In genomic region chr19:15903508-15904480, GRCm38 (mm10) we compare ENCODE assay signal across 9 mouse cellular contexts. TPM values are rescaled to one million over a fixed set of nuclear protein-coding genes. Genes with fewer than 3 reads are reported as not detected.
DNase-seq lines count a peak whose midpoint lies in the region; ATAC-seq and TF ChIP-seq lines count a peak whose summit lies in the region.
"Had no signal": no experiment of that assay in that cellular context is flagged by ENCODE, and none has a peak within 500 bp of the region (broad histone marks: within the 10 kb centered on the region; RNA-seq: fewer than 3 reads in every experiment).

No protein-coding gene starts in this region.

- peaks cover 34% of the 10 kb centered on the region for H3K36me3 ChIP-seq in embryonic facial prominence, embryonic 13.5 days
- H3K36me3 ChIP-seq in midbrain, embryonic 14.5 days (ENCODE audit: control insufficient read depth, insufficient read depth, low read length) = peaks cover 22% of the 10 kb centered on the region
- H3K36me3 ChIP-seq in heart, embryonic 12.5 days = peaks cover 36% of the 10 kb centered on the region

- no peak for TF ChIP-seq POLR2A in cerebellum, adult 2 months (IDR thresholded peaks at IDR 0.05; ENCODE audit: borderline replicate concordance, insufficient read depth, low read length)

- H3K4me1 ChIP-seq in cerebellum, adult 2 months (ENCODE audit: control insufficient read depth, insufficient read depth, low read length) = no peaks in the 10 kb centered on the region
- peaks cover 14% of the 10 kb centered on the region for H3K4me1 ChIP-seq in embryonic facial prominence, embryonic 13.5 days
- H3K4me1 ChIP-seq in midbrain, embryonic 14.5 days (ENCODE audit: control insufficient read depth, insufficient read depth, low read length) = 0 out of 2 replicates have a peak, but pooled peaks cover 6% of the 10 kb centered on the region
- H3K4me1 ChIP-seq in heart, embryonic 12.5 days (replicated peaks) = no peaks in the 10 kb centered on the region

- no peak; the same call in 1 of the 2 replicates for ATAC-seq in embryonic facial prominence, embryonic 13.5 days (ENCODE audit: insufficient number of reproducible peaks, insufficient read depth, low FRiP score, low TSS enrichment, low read depth)
- ATAC-seq in midbrain, embryonic 14.5 days (ENCODE audit: low FRiP score, low TSS enrichment) = no peak
- no peak for ATAC-seq in heart, embryonic 12.5 days (ENCODE audit: insufficient number of reproducible peaks, low FRiP score)

- no peaks in the 10 kb centered on the region for H3K9me3 ChIP-seq in embryonic facial prominence, embryonic 13.5 days
- no peaks in the 10 kb centered on the region for H3K9me3 ChIP-seq in midbrain, embryonic 14.5 days (ENCODE audit: control insufficient read depth, low read length)
- H3K9me3 ChIP-seq in heart, embryonic 12.5 days (replicated peaks) = no peaks in the 10 kb centered on the region

- intact Hi-C loops in gastrocnemius, postnatal 36 days (cut with DNase I) = no loop called here

- TF ChIP-seq CTCF in cerebellum, adult 2 months (IDR thresholded peaks at IDR 0.05; ENCODE audit: borderline replicate concordance, insufficient read depth, low read depth, low read length) = no peak

- WGBS in cerebellum, adult 2 months = 31% methylated on average over 20 of the region's 20 CpGs
- 41% methylated on average over 20 of the region's 20 CpGs for WGBS in embryonic facial prominence, embryonic 13.5 days
- 19% methylated on average over 20 of the region's 20 CpGs for WGBS in midbrain, embryonic 14.5 days
- WGBS in heart, embryonic 12.5 days = 69% methylated on average over 20 of the region's 20 CpGs

- H3K27ac ChIP-seq in cerebellum, adult 2 months (ENCODE audit: insufficient read depth, low read length) = 0 out of 2 replicates have a peak overlapping the region, but pooled peaks have one; percentile 7
- 0 out of 2 replicates have a peak overlapping the region, but pooled peaks have one; percentile 7 for H3K27ac ChIP-seq in embryonic facial prominence, embryonic 13.5 days
- H3K27ac ChIP-seq in midbrain, embryonic 14.5 days (replicated peaks; ENCODE audit: low read depth, low read length) = peak overlapping the region; percentile 22; the same call in 1 of the 2 replicates
- no peak overlapping the region for H3K27ac ChIP-seq in heart, embryonic 12.5 days (ENCODE audit: poor library complexity, severe bottlenecking)
- H3K27ac ChIP-seq: liver, embryonic 14.5 days had no signal

- no peak for DNase-seq in cerebellum, adult 2 months
- no peak for DNase-seq in cerebellum, adult 11 months
- DNase-seq in kidney, adult 9 months = peak; percentile 66
- peak; percentile 27 for DNase-seq in midbrain, embryonic 14.5 days
- DNase-seq in cerebellum, postnatal 10 days = no peak
- DNase-seq in gastrocnemius, postnatal 36 days = no peak

- H3K9ac ChIP-seq in embryonic facial prominence, embryonic 13.5 days = no peak overlapping the region
- peak overlapping the region; percentile 24; the same call in 1 of the 2 replicates for H3K9ac ChIP-seq in midbrain, embryonic 14.5 days (replicated peaks; ENCODE audit: low read length)
- H3K9ac ChIP-seq in heart, embryonic 12.5 days = no peak overlapping the region
- H3K9ac ChIP-seq: liver, embryonic 14.5 days had no signal

- H3K27me3 ChIP-seq in cerebellum, adult 2 months (ENCODE audit: control insufficient read depth, insufficient read depth, low read length) = no peaks in the 10 kb centered on the region
- H3K27me3 ChIP-seq in embryonic facial prominence, embryonic 13.5 days = no peaks in the 10 kb centered on the region
- no peaks in the 10 kb centered on the region for H3K27me3 ChIP-seq in midbrain, embryonic 14.5 days (ENCODE audit: control insufficient read depth, insufficient read depth, low read length)
- H3K27me3 ChIP-seq in heart, embryonic 12.5 days (replicated peaks) = no peaks in the 10 kb centered on the region

- H3K4me2 ChIP-seq in embryonic facial prominence, embryonic 13.5 days = no peak overlapping the region; the same call in 1 of the 2 replicates
- peak overlapping the region; percentile 27 for H3K4me2 ChIP-seq in midbrain, embryonic 14.5 days (ENCODE audit: low read length)
- no peak overlapping the region for H3K4me2 ChIP-seq in heart, embryonic 12.5 days

- H3K4me3 ChIP-seq in cerebellum, adult 2 months (replicated peaks; ENCODE audit: insufficient read depth, low read depth, low read length) = no peak overlapping the region
- no peak overlapping the region for H3K4me3 ChIP-seq in embryonic facial prominence, embryonic 13.5 days
- no peak overlapping the region for H3K4me3 ChIP-seq in midbrain, embryonic 14.5 days (replicated peaks; ENCODE audit: low read depth, low read length)
- no peak overlapping the region for H3K4me3 ChIP-seq in heart, embryonic 12.5 days

RNA-seq across cellular contexts. Expression of gene Psat1, which starts 43.3 kb away (rescaled TPM):
- 90.0 and 106 TPM in 2 replicates for polyA plus RNA-seq in cerebellum, adult 2 months (2012; rRNA removed)
- 75.1 and 98.9 TPM in 2 replicates for polyA plus RNA-seq in embryonic facial prominence, embryonic 13.5 days (2015; fragmentation: Nextera tagmentation; extraction: Ambion mirVana)
- 104 and 137 TPM in 2 replicates for polyA plus RNA-seq in midbrain, embryonic 14.5 days (2014; fragmentation: Nextera tagmentation; extraction: Ambion mirVana)
- polyA plus RNA-seq in heart, embryonic 12.5 days (2016; fragmentation: Nextera tagmentation; extraction: Ambion mirVana) = 49.8 and 53.0 TPM in 2 replicates
- 1 to 10 TPM; 2.9 to 3.0 TPM for total RNA-seq in gastrocnemius, postnatal 36 days (2021)

Comparison
In these comparisons a context has a peak if more than half of its experiments do, and no peak if none do; other contexts are left out.
1. DNase-seq: peak in kidney, adult 9 months (single experiment) and midbrain, embryonic 14.5 days (single experiment); none in cerebellum, adult 2 months (0 of 2), cerebellum, adult 11 months (single experiment), cerebellum, postnatal 10 days (0 of 2) and gastrocnemius, postnatal 36 days (0 of 2).